Mouse (Mus musculus): ENCODE data around the gene Kif15. TPM values are rescaled to one million over a fixed set of nuclear protein-coding genes. Genes with fewer than 3 reads are reported as not detected.

Kif15 gene
- polyA plus RNA-seq, 1 experiment from 2014 or later, result 88.7 TPM

DNA sequence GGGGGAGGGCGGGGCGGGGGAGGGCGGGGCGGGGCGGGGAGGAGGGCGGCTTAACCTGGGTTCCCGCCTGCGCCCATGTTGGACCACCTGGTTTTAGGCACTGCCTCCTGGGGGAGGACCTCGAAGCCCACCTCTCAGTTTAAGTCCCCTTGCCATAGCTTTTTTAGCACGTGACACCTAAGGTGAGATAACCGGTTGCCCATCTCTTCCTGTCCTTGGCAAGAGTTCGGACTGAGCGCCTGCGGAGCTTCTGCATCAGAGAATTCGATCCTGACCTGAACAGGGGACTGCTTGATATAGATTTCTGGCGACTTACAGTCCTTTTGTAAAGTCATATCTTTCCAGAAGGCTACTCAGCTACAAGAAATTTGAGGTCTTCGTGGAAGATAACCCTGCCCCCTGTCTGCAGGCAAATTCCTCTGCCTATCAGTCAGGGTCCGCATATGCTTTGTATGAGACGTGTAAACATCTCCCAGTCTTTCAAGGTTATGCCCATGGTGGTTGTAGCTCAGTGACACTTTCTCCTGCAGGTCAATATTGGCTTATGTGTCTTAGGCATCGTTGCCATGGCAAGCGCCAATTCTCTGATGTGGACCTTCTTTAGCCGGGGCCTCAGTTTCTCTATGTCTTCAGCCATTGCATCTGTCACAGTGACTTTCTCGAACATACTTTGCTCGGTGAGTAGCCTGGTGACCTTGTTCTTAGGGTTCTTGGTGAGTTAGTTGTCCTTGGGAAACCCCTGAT, 71.0 kb downstream of the Kif15 start:
- 42% methylated on average over 19 of the region's 24 CpGs for WGBS
- Histone ChIP-seq H3K9me3 (replicated peaks) (no peaks in the 10 kb centered on the region), H3K4me1 (peaks cover 18% of the 10 kb centered on the region), H3K4me3 (peak overlapping the region; percentile 84), H3K27me3 (ENCODE audit: low read depth, poor library complexity, severe bottlenecking) (no peaks in the 10 kb centered on the region), H3K27ac (replicated peaks) (peak overlapping the region; percentile 94), H3K36me3 (peaks cover 21% of the 10 kb centered on the region)
- DNase-seq (ENCODE audit: low spot score), result no peak

DNA sequence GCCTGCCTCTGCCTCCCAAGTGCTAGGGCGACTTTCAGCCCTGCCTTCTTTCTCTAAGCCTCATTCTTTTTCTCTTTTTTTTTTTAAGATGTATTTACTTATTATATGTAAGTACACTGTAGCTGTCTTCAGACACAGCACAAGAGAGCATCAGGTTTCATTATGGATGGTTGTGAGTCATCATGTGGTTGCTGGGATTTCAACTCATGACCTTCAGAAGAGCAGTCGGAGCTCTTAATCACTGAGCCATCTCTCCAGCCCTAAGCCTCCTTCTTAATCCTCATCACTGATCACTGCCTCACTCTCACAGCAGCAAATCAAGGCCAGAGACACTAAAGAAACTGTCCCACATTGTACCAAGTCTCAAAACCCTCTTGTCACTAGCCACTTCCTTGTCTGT, 73.4 kb downstream of the Kif15 start:
- peaks cover 18% of the 10 kb centered on the region for H3K4me1 ChIP-seq
- no peak overlapping the region for H3K4me3 ChIP-seq
- no peaks in the 10 kb centered on the region for H3K27me3 ChIP-seq (ENCODE audit: low read depth, poor library complexity, severe bottlenecking)
- no peak for DNase-seq (ENCODE audit: low spot score)
- no peaks in the 10 kb centered on the region for H3K9me3 ChIP-seq (replicated peaks)
- H3K27ac ChIP-seq (replicated peaks), result no peak overlapping the region
- H3K36me3 ChIP-seq, result no peaks in the 10 kb centered on the region
- 81% methylated on average over 2 of the region's 2 CpGs for WGBS

DNA sequence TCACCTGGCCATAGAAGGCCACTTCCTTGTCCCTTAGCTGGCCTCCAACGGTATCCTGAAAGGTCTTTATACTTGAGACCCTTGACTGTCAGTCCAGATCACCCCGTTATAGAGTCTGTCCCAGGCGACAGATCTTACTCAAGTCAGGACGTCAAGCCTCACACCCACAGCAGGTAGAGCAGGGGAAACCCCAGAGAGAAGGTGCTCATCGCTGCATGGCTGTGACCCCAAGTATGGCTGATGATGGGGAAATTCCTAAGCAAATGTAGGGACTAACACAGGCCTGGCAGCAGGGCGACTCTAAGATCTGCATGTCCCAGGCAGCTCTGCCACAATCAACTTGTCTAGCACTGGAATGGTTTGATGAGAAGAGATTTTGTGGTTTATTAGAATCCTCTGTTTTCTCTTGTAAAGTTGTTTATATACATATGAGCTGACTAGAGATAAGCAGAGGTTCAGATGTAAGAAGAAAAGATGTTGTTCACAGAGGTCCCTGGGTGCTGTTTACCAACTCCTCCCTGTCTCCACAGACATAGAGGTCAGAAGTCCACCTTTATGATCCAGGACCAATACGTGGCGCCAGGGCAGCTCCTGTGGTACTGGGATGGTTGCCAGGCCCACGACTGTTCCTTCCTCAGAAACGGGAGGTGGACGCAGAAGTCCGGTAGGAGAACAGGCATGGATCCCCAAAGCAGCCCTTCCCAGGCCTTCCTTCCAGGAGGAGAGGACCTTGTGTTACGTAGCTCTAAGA, 80.8 kb downstream of the Kif15 start:
- WGBS, result 92% methylated on average over 13 of the region's 13 CpGs
- no peak for DNase-seq (ENCODE audit: low spot score)
- no peaks in the 10 kb centered on the region for H3K9me3 ChIP-seq (replicated peaks)
- no peaks in the 10 kb centered on the region for H3K36me3 ChIP-seq
- H3K27me3 ChIP-seq (ENCODE audit: low read depth, poor library complexity, severe bottlenecking), result no peaks in the 10 kb centered on the region
- H3K27ac ChIP-seq (replicated peaks), result no peak overlapping the region
- no peak overlapping the region for H3K4me3 ChIP-seq
- peaks cover 7% of the 10 kb centered on the region for H3K4me1 ChIP-seq

DNA sequence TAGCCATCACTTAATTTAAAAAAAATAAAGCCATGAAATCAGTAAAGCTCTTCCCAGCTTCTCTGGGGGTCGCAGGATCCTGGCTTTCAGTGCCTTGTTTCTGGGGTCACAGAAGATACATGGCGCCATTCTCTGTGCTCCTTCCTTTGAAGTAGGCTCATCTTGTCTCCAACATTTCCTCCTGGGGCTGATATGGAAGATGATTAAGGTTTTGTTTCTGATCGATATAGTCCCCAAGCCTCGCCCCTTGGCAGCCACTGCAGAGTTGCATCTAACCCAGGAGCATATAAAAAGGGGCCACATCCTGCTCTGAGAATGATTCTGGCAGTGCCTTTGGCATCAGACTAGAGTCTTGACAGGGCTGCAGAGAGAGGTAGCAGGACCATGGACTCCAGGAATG, 83.6 kb downstream of the Kif15 start, which contains the start of gene Tgm4:
Tgm4 (plus strand) TSS at position 301 of the 400 bp plus-strand sequence.
- WGBS, result 86% methylated on average over 4 of the region's 4 CpGs
- no peak for DNase-seq (ENCODE audit: low spot score)
- H3K27ac ChIP-seq (replicated peaks), result no peak within 1 kb of the TSS
- H3K36me3 ChIP-seq, result no peaks in the 10 kb centered on the region
- peaks cover 7% of the 10 kb centered on the region for H3K4me1 ChIP-seq
- no peak within 1 kb of the TSS for H3K4me3 ChIP-seq
- H3K27me3 ChIP-seq (ENCODE audit: low read depth, poor library complexity, severe bottlenecking), result no peaks in the 10 kb centered on the region
- no peaks in the 10 kb centered on the region for H3K9me3 ChIP-seq (replicated peaks)

DNA sequence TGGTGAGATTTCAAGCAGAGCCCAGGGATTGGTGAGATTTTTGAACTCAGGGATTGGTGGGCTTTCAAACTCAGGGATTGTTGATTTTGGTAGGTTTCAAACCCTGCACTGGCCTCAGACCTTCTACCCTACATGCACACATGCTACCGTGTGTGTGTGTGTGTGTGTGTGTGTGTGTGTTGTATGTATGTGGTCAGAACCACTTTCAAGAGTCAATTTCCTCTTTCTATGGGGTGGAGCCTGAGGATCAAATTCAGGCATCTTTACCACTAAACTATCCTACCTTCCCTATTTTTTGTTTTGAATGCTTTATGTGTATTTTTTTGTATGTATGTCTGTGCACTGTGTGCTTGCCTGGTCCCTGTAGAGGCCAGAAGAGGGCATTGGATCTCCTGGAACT, 96.8 kb downstream of the Kif15 start:
- no peak overlapping the region for H3K4me3 ChIP-seq
- H3K4me1 ChIP-seq, result no peaks in the 10 kb centered on the region
- no peaks in the 10 kb centered on the region for H3K9me3 ChIP-seq (replicated peaks)
- DNase-seq (ENCODE audit: low spot score), result no peak
- H3K36me3 ChIP-seq, result no peaks in the 10 kb centered on the region
- no peak overlapping the region for H3K27ac ChIP-seq (replicated peaks)
- WGBS, result 76% methylated on average over 1 of the region's 1 CpGs
- no peaks in the 10 kb centered on the region for H3K27me3 ChIP-seq (ENCODE audit: low read depth, poor library complexity, severe bottlenecking)

DNA sequence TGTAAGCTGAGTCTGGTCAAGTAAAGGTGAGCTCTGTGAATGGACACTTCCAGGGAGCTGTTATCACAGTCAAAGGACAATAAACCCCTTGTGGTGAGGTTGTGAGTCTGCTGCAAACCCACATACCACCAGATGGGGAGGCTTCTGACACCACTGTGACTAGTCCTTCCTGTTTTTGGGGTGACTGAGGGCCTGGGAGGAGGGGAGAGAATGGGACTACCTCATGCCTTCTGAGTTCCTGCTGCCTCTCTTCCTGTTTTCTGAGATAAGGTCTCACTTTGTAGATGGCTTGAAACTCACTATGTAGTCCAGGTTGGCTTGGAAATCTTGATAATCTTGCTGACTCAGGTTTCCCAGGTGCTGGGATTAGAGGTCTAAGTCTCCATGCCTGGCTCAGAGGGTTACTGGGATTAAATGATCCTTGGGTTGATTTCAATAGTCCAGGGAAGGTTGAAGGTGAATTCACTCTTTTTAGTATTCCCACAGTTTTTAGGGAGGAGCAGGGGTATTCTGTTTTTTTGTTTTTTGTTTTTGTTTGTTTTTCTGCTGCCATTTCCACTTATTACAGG, 108.0 kb downstream of the Kif15 start:
- H3K9me3 ChIP-seq (replicated peaks), result no peaks in the 10 kb centered on the region
- no peak overlapping the region for H3K27ac ChIP-seq (replicated peaks)
- H3K4me1 ChIP-seq, result no peaks in the 10 kb centered on the region
- no peaks in the 10 kb centered on the region for H3K27me3 ChIP-seq (ENCODE audit: low read depth, poor library complexity, severe bottlenecking)
- H3K36me3 ChIP-seq, result no peaks in the 10 kb centered on the region
- no peak for DNase-seq (ENCODE audit: low spot score)
- no peak overlapping the region for H3K4me3 ChIP-seq

DNA sequence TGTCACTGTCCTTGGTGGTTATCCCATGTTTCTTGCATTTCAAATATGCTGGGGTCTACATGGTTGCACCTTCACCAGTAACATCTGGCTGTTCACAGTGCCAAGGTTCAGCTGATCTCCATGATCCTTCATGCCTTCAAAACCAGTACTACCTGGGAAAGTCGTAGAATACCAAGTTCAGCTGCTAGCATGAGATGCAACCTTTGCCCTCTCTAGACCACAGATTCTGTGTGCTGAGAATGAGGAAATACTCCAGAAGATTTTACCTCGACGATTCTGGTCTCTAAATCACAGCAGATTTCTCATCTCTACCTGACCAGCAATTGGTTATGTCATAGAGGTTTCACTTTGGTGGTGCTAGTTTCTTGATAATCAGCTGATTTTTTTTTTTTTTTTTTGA, 109.3 kb downstream of the Kif15 start:
- Histone ChIP-seq H3K36me3 (no peaks in the 10 kb centered on the region), H3K4me3 (no peak overlapping the region), H3K4me1 (no peaks in the 10 kb centered on the region), H3K27ac (replicated peaks) (no peak overlapping the region), H3K27me3 (ENCODE audit: low read depth, poor library complexity, severe bottlenecking) (no peaks in the 10 kb centered on the region), H3K9me3 (replicated peaks) (no peaks in the 10 kb centered on the region)
- 90% methylated on average over 3 of the region's 3 CpGs for WGBS
- DNase-seq (ENCODE audit: low spot score), result no peak

Other genes starting within 250 kb of the Kif15 start
- gene Topaz1, start 203.7 kb upstream of the Kif15 start, polyA plus RNA-seq (2016; fragmentation: Nextera tagmentation; extraction: Ambion mirVana), result not detected in 2 replicates
- gene Tcaim, start 145.5 kb upstream of the Kif15 start, polyA plus RNA-seq (2016; fragmentation: Nextera tagmentation; extraction: Ambion mirVana), result 4.6 and 5.8 TPM in 2 replicates
- gene Gm35549, start 107.0 kb upstream of the Kif15 start, polyA plus RNA-seq (2016; fragmentation: Nextera tagmentation; extraction: Ambion mirVana), result 0.32 TPM in 1 of 2 replicates, not detected in the other
- 69.5 and 88.0 TPM in 2 replicates for gene Zfp445, start 85.0 kb upstream of the Kif15 start, polyA plus RNA-seq (2016; fragmentation: Nextera tagmentation; extraction: Ambion mirVana)
- 3.6 and 4.6 TPM in 2 replicates for gene Zkscan7, start 65.4 kb upstream of the Kif15 start, polyA plus RNA-seq (2016; fragmentation: Nextera tagmentation; extraction: Ambion mirVana)
- 33.1 and 35.9 TPM in 2 replicates for gene Zfp105, start 28.0 kb upstream of the Kif15 start, polyA plus RNA-seq (2016; fragmentation: Nextera tagmentation; extraction: Ambion mirVana)
- gene 1110059G10Rik, start within 50 bp of the Kif15 start, polyA plus RNA-seq (2016; fragmentation: Nextera tagmentation; extraction: Ambion mirVana), result 22.8 and 23.4 TPM in 2 replicates
- 18.6 and 20.3 TPM in 2 replicates for gene Tmem42, start 70.3 kb downstream of the Kif15 start, polyA plus RNA-seq (2016; fragmentation: Nextera tagmentation; extraction: Ambion mirVana)
- 0.68 and 0.70 TPM in 2 replicates for gene Tgm4, start 83.7 kb downstream of the Kif15 start, polyA plus RNA-seq (2016; fragmentation: Nextera tagmentation; extraction: Ambion mirVana)
- gene Zdhhc3, start 162.2 kb downstream of the Kif15 start, polyA plus RNA-seq (2016; fragmentation: Nextera tagmentation; extraction: Ambion mirVana), result 79.2 and 81.9 TPM in 2 replicates
- gene Exosc7, start 162.2 kb downstream of the Kif15 start, polyA plus RNA-seq (2016; fragmentation: Nextera tagmentation; extraction: Ambion mirVana), result 138 and 157 TPM in 2 replicates
- gene Clec3b, start 199.9 kb downstream of the Kif15 start, polyA plus RNA-seq (2016; fragmentation: Nextera tagmentation; extraction: Ambion mirVana), result 0.20 TPM in 1 of 2 replicates, not detected in the other

Data from midbrain, embryonic 10.5 days (tissue).